Mouse (Mus musculus): ENCODE measurements around the gene Syndig1l. TPM values are rescaled to one million over a fixed set of nuclear protein-coding genes. Genes with fewer than 3 reads are reported as not detected.

Syndig1l gene
- polyA plus RNA-seq, 1 experiment from 2014 or later = 1.5 TPM

DNA sequence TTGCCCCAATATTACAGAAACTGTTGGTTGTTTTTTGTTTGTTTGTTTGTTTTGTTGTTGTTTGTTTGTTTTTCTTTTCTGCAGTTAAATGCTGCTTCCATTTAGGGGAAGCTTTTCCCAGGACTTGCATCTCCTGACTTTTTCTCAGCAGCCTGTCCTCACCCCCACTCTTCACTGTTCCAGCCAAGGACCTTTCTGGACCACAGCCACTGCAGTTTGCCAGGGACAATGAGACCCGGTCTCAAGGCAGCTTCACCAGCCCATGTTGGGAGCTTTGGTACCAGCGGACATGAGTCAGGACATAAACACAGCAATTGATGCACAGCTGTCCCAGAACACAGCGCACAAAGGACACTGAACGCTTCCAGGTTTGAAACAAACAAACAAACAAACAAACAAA lies 8.3 kb upstream of the Syndig1l start:
- Histone ChIP-seq H3K27me3 (ENCODE audit: insufficient read depth, poor library complexity, severe bottlenecking) (peaks cover 15% of the 10 kb centered on the region; the same call in 1 of the 2 replicates), H3K9me3 (no peaks in the 10 kb centered on the region), H3K4me1 (replicated peaks) (peaks cover 19% of the 10 kb centered on the region), H3K4me3 (no peak overlapping the region), H3K27ac (no peak overlapping the region), H3K36me3 (no peaks in the 10 kb centered on the region)
- WGBS = 73% methylated on average over 4 of the region's 4 CpGs
- no peak for DNase-seq (ENCODE audit: low spot score)

DNA sequence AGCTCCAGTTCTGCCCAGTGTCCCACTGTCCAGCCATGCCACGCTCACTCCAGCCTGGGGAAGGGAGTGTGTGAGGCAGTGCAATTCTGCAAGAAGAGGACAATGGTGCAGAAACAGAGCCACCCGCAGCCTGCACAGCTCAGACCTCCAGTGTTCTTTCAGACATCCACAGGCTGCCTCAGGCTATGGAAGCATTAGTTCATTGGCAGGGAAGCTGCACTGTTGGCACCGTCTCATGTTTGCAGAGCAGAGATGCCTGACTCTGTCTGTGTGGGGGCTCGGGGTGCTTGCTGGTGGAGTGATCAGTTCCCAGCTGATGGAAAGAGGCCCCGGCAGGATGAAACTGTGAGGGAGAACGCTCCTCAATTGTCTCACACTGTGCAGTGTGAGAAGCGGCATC lies 4.0 kb upstream of the Syndig1l start:
- no peak overlapping the region for H3K27ac ChIP-seq
- no peak overlapping the region for H3K4me3 ChIP-seq
- 57% methylated on average over 7 of the region's 7 CpGs for WGBS
- peaks cover 29% of the 10 kb centered on the region for H3K4me1 ChIP-seq (replicated peaks)
- no peaks in the 10 kb centered on the region for H3K9me3 ChIP-seq
- H3K27me3 ChIP-seq (ENCODE audit: insufficient read depth, poor library complexity, severe bottlenecking) = peaks cover 55% of the 10 kb centered on the region
- no peak for DNase-seq (ENCODE audit: low spot score)
- no peaks in the 10 kb centered on the region for H3K36me3 ChIP-seq

DNA sequence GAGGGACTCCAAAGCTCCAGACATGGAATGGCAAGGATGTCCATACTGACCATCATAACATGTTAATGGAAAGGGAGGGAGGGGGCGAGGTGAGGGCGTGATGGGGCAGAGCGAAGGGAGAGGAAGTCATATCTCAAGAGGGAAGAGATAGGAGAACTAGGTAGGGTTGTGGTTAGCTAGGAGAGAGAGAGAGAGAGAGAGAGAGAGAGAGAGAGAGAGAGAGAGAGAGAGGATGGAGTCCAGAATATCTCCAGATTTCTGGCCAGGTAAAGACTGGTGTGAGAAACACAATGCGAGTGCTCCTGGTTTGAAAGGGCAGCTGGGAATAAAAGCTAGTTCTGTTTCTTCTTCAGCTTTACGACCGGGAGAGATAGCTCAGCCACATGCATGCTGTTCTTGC lies 6.5 kb downstream of the Syndig1l start:
- no peak for DNase-seq (ENCODE audit: low spot score)
- Histone ChIP-seq H3K4me3 (no peak overlapping the region), H3K9me3 (no peaks in the 10 kb centered on the region), H3K27me3 (ENCODE audit: insufficient read depth, poor library complexity, severe bottlenecking) (peaks cover 19% of the 10 kb centered on the region), H3K36me3 (no peaks in the 10 kb centered on the region), H3K4me1 (replicated peaks) (0 out of 2 replicates have a peak, but pooled peaks cover 3% of the 10 kb centered on the region), H3K27ac (no peak overlapping the region)
- WGBS = 88% methylated on average over 6 of the region's 6 CpGs

DNA sequence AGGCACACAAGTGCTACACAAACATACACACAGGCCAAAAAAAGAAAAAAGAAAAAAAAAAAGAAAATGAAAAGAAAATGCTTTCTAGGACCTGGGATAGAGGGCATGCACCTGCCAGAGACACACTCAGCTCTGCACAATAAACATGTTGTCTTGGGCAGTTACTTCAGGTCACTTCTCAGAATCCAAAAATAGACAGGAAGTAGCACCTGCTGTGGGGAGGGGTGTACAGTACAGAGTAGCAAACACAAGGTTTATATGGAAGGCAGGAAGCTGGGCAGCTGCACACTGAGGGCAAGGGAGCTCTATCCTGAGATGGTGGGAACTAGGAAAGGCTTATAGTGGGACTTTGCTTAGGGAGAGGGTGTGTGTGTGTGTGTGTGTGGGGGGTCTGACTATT lies 7.3 kb downstream of the Syndig1l start:
- Histone ChIP-seq H3K4me3 (no peak overlapping the region), H3K27ac (no peak overlapping the region), H3K36me3 (no peaks in the 10 kb centered on the region), H3K4me1 (replicated peaks) (peaks cover 11% of the 10 kb centered on the region), H3K27me3 (ENCODE audit: insufficient read depth, poor library complexity, severe bottlenecking) (peaks cover 11% of the 10 kb centered on the region), H3K9me3 (no peaks in the 10 kb centered on the region)
- no peak for DNase-seq (ENCODE audit: low spot score)

DNA sequence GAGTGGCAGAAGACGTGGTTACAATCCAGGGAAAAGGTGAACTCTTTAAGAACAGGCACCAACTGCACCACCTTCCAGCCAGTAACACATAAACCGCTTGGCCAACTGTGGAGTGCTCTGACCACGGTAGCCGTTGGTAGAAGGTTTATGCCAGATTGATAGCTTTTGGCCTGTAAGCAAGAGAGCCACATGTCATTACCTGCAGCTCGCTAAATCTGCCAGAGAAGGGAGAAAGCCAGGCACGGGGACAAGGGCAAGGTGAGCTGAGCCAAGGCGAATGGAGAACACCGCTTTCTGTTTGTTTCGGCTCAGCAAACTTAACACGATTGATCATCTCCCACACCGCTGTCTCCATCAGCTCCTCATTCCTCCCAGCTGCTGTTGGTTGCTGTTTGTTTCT lies 9.6 kb downstream of the Syndig1l start:
- no peak overlapping the region for H3K4me3 ChIP-seq
- whole genome bisulfite sequencing = 89% methylated on average over 11 of the region's 11 CpGs

DNA sequence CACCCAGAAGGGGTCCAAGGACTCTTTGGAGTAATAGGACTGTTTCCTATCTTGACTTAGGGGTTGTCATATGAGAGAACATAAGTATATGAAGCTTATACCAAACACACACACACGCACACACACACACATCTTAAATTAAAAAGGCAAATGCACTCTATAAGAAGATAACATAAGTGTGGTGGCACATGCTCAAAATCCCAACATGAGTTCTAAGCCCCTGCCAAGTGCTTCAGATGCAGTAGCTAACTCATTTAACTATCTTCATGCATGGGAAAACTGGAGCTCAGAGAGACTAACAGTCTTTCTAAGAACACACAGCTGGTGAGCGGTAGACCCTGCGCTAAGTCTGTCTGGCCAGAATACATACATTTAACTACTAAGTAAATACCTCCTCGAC lies 11.1 kb downstream of the Syndig1l start:
- no peaks in the 10 kb centered on the region for H3K9me3 ChIP-seq
- no peak overlapping the region for H3K27ac ChIP-seq
- no peaks in the 10 kb centered on the region for H3K36me3 ChIP-seq
- DNase-seq (ENCODE audit: low spot score) = no peak
- peaks cover 7% of the 10 kb centered on the region; the same call in 1 of the 2 replicates for H3K27me3 ChIP-seq (ENCODE audit: insufficient read depth, poor library complexity, severe bottlenecking)
- H3K4me3 ChIP-seq = no peak overlapping the region
- peaks cover 18% of the 10 kb centered on the region for H3K4me1 ChIP-seq (replicated peaks)
- WGBS = 89% methylated on average over 4 of the region's 4 CpGs

More for the DNA sequence above, 9.6 kb downstream of the Syndig1l start:
- Histone ChIP-seq H3K27ac (no peak overlapping the region), H3K36me3 (no peaks in the 10 kb centered on the region), H3K27me3 (ENCODE audit: insufficient read depth, poor library complexity, severe bottlenecking) (peaks cover 7% of the 10 kb centered on the region; the same call in 1 of the 2 replicates), H3K4me1 (replicated peaks) (peaks cover 18% of the 10 kb centered on the region), H3K9me3 (no peaks in the 10 kb centered on the region)
- DNase-seq (ENCODE audit: low spot score) = no peak

DNA sequence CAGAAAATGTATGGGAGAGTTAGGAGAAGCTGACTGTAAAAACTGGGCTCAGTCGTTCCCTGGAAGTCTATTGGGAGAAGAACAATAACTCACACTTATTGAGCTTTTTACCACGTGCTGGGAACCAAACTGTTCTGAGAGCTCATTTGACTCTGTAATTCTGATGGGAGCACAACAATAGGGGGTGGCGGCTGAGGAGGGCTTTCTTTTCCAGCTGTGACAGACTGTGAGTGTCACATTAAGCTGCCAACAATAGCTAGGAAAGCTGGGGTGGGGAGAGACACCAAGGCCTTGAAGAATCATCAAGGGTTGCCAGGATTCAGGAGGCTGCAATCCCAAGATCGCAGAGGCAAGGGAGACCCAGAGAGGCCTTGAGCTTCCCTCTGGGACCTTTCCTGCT lies 12.5 kb downstream of the Syndig1l start:
- Histone ChIP-seq H3K4me3 (no peak overlapping the region), H3K27me3 (ENCODE audit: insufficient read depth, poor library complexity, severe bottlenecking) (peaks cover 7% of the 10 kb centered on the region; the same call in 1 of the 2 replicates), H3K4me1 (replicated peaks) (peaks cover 18% of the 10 kb centered on the region), H3K9me3 (no peaks in the 10 kb centered on the region), H3K27ac (no peak overlapping the region), H3K36me3 (no peaks in the 10 kb centered on the region)
- WGBS = 22% methylated on average over 4 of the region's 4 CpGs
- no peak for DNase-seq (ENCODE audit: low spot score)

DNA sequence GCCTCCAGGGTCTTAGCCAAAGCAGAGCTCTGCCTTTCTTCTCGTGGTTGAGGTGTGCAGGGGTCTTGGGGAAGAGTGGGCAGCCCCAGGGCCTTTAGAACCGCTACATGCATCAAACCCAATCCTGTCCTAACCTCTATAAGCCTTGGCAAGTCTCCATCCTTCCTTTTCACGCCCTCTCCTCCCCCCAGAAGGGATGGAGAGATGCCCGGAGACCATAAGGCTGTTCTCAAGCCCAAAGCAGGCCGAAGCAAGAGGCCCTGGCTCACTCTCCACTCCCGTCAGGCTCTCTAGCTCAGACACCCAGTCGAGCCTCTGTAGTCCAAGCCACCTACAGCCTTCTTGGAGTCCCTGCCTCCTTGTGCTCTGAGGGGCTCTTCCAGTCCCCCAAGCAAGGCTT lies 14.1 kb downstream of the Syndig1l start:
- Histone ChIP-seq H3K9me3 (no peaks in the 10 kb centered on the region), H3K4me1 (replicated peaks) (peaks cover 21% of the 10 kb centered on the region), H3K4me3 (no peak overlapping the region), H3K36me3 (no peaks in the 10 kb centered on the region), H3K27me3 (ENCODE audit: insufficient read depth, poor library complexity, severe bottlenecking) (peaks cover 16% of the 10 kb centered on the region; the same call in 1 of the 2 replicates), H3K27ac (no peak overlapping the region)
- 78% methylated on average over 7 of the region's 7 CpGs for WGBS
- DNase-seq (ENCODE audit: low spot score) = no peak

DNA sequence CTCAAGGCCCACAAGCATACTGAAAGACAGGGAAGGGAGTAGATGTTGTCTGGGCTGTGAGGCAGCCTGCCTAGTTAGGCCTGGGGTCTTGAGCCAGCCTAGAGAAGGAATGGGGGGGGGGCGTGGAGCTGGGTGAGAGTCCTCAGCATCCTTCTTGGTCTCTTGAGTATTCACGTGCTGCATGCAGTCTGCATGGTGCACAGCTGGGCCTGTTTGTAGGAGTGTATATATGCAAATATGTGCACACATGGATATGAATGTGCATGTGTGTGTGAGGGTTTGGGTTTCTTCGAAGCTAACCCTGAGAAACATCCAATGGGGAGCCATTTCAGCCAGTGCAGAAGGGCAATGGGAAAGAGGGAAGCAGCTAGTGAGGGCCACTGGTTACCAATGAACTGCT lies 22.6 kb downstream of the Syndig1l start:
- no peak overlapping the region for H3K4me3 ChIP-seq
- H3K27ac ChIP-seq = no peak overlapping the region
- WGBS = 86% methylated on average over 3 of the region's 3 CpGs

DNA sequence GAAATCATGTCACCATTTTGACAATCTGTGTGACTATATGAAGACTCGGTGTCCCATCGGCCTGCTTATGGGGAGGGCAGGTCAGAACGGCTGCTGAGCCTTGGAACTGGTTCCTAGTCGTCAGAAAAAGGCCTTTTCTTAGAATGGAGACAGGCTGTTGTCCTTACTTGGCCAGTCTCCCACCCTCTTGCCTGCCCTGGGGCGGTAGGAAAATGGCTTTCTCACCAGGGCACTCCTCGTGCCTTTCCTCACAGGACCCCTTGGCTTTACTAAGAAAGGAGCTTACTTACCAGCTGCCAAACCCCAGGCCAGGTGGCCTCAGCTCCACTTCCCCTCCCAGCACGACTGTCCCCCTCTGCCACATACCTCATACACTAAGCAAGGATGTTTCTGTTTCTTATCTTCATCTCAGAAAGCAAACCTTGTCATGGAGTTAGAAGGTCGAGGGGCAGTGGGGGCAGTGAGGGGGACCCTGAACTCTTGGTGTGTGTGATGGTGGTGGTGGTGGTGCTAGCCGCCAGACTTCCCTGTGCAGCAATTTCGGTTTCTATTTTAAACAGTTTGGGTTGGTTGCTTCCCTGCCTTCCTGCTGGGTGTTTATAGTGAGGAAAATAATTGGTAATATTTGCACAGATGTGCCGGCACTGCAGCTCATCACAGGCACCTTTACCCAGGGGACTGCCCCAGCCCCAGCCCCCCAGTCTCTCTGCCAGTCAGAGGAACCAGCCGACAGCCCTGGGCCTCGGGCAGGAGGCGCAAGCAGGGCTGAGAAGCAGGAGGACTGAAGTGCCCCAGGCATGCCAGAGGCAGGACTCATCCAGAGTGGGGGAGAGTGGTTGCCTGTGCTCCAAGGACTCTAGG lies 23.7 kb downstream of the Syndig1l start:
- Histone ChIP-seq H3K27me3 (ENCODE audit: insufficient read depth, poor library complexity, severe bottlenecking) (0 out of 2 replicates have a peak, but pooled peaks cover 6% of the 10 kb centered on the region), H3K27ac (peak overlapping the region; percentile 54; the same call in 1 of the 2 replicates), H3K36me3 (no peaks in the 10 kb centered on the region), H3K4me1 (replicated peaks) (peaks cover 16% of the 10 kb centered on the region), H3K4me3 (no peak overlapping the region), H3K9me3 (no peaks in the 10 kb centered on the region)
- no peak for DNase-seq (ENCODE audit: low spot score)
- 49% methylated on average over 14 of the region's 14 CpGs for WGBS

More for the DNA sequence above, 22.6 kb downstream of the Syndig1l start:
- peaks cover 19% of the 10 kb centered on the region for H3K4me1 ChIP-seq (replicated peaks)
- H3K36me3 ChIP-seq = no peaks in the 10 kb centered on the region
- peaks cover 14% of the 10 kb centered on the region; the same call in 1 of the 2 replicates for H3K27me3 ChIP-seq (ENCODE audit: insufficient read depth, poor library complexity, severe bottlenecking)
- DNase-seq (ENCODE audit: low spot score) = no peak
- H3K9me3 ChIP-seq = no peaks in the 10 kb centered on the region

DNA sequence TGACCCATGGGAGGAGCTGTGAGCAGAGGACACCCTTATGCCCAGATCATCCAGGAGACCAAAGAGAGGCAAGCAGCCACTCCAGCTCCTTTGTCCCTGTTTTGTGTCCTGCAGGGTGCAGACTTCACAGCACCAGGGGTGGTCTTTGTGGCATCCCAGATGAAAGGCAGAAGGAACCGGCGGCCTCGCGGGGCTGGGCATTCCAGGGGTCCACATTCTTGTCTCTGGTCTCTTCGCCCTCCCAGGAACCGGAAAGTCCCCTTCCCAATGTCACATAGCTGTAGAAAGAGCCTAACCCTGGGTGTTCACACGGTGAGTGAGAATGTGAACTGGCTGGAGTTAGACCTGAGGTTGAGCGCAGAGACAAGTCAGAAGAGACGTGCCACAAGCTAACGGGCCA lies 27.0 kb downstream of the Syndig1l start:
- peaks cover 16% of the 10 kb centered on the region for H3K4me1 ChIP-seq (replicated peaks)
- no peak overlapping the region for H3K27ac ChIP-seq
- H3K9me3 ChIP-seq = no peaks in the 10 kb centered on the region
- WGBS = 25% methylated on average over 10 of the region's 10 CpGs
- H3K27me3 ChIP-seq (ENCODE audit: insufficient read depth, poor library complexity, severe bottlenecking) = 0 out of 2 replicates have a peak, but pooled peaks cover 6% of the 10 kb centered on the region
- no peaks in the 10 kb centered on the region for H3K36me3 ChIP-seq
- no peak overlapping the region for H3K4me3 ChIP-seq
- DNase-seq (ENCODE audit: low spot score) = no peak

DNA sequence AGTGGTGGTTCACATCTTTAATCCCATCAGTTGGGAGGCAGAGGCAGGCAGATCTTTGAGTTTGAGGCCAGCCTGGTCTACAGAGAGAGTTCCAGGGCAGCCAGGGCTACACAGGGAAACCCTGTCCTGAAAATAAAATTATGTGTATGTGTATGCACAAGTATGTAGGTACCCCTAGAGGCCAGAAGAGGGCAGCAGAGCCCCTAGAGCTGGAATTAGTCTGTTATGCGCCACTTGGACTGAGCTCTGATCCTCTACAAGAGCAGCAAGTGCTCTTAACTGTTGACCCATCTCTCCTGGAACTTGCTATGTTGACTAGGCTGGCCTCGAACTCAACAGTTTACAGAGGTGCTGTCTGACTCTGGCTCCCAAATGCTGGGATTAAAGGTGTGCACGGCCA lies 28.1 kb downstream of the Syndig1l start:
- H3K9me3 ChIP-seq = no peaks in the 10 kb centered on the region
- 84% methylated on average over 3 of the region's 3 CpGs for WGBS
- DNase-seq (ENCODE audit: low spot score) = no peak
- H3K27me3 ChIP-seq (ENCODE audit: insufficient read depth, poor library complexity, severe bottlenecking) = 0 out of 2 replicates have a peak, but pooled peaks cover 6% of the 10 kb centered on the region
- peaks cover 15% of the 10 kb centered on the region for H3K4me1 ChIP-seq (replicated peaks)
- no peak overlapping the region for H3K27ac ChIP-seq
- no peaks in the 10 kb centered on the region for H3K36me3 ChIP-seq
- no peak overlapping the region for H3K4me3 ChIP-seq

DNA sequence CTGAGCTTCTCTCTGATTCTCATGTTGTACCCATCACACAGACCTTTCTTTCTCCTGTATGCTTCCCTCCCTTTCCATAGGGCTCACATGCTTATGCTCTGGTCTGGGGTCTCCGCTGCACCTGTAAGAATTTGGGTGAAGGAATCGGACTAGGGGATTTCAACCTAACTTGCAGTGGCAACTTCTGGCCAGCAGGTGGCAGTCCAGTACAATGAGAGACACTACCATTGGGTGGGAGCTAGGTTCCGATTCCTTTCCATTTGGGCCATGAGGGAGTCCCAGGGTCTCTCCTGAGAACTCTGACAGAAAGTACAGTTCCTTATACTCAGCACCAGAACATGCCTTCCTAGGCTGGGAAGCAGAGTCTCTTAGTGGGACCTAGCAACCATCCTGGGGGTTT lies 44.7 kb downstream of the Syndig1l start:
- Histone ChIP-seq H3K36me3 (no peaks in the 10 kb centered on the region), H3K9me3 (no peaks in the 10 kb centered on the region), H3K27ac (no peak overlapping the region), H3K4me3 (no peak overlapping the region), H3K4me1 (replicated peaks) (peaks cover 21% of the 10 kb centered on the region; the same call in 1 of the 2 replicates), H3K27me3 (ENCODE audit: insufficient read depth, poor library complexity, severe bottlenecking) (peaks cover 13% of the 10 kb centered on the region)
- DNase-seq (ENCODE audit: low spot score) = peak; percentile 68
- 30% methylated on average over 3 of the region's 3 CpGs for WGBS

Measured in hindbrain, embryonic 10.5 days (tissue).